Mouse (Mus musculus): Measurements from ENCODE around the gene Slc18a3. TPM values are rescaled to one million over a fixed set of nuclear protein-coding genes. Genes with fewer than 3 reads are reported as not detected.

Gene Slc18a3
- polyA plus RNA-seq (2014; fragmentation: Nextera tagmentation; extraction: Ambion mirVana): 0.12 and 0.15 TPM in 2 replicates

- DNase-seq (ENCODE audit: low spot score) (peak; percentile 59), ATAC-seq (replicated peaks; ENCODE audit: low FRiP score) (0 out of 2 replicates have a peak, but pooled peaks have one; percentile 44)
- Histone ChIP-seq H3K9me3 (ENCODE audit: control insufficient read depth, low read length) (no peaks in the 10 kb centered on the region), H3K27me3 (ENCODE audit: control insufficient read depth, insufficient read depth, low read length) (peaks cover 73% of the 10 kb centered on the region), H3K4me1 (replicated peaks; ENCODE audit: control insufficient read depth, insufficient read depth, low read length) (peaks cover 12% of the 10 kb centered on the region), H3K9ac (ENCODE audit: low read length) (peak within 1 kb of the TSS; percentile 27; the same call in 1 of the 2 replicates), H3K27ac (ENCODE audit: low read depth, low read length) (no peak within 1 kb of the TSS), H3K36me3 (ENCODE audit: control insufficient read depth, insufficient read depth, low read length) (no peaks in the 10 kb centered on the region), H3K4me2 (ENCODE audit: low read depth, low read length, severe bottlenecking) (peak within 1 kb of the TSS; percentile 57), H3K4me3 (ENCODE audit: low read depth, low read length) (peak within 1 kb of the TSS; percentile 32)
- WGBS: under 1% methylated on average over 58 of the region's 70 CpGs
Observed at GRCm38 (mm10) chr14:32464601-32465505, at the start of gene Slc18a3. TSS of gene Slc18a3 (minus strand) at chr14:32464850.

- peaks cover 6% of the 10 kb centered on the region for H3K4me1 ChIP-seq (replicated peaks; ENCODE audit: control insufficient read depth, insufficient read depth, low read length)
- peak within 1 kb of the TSS; percentile 67 for H3K9ac ChIP-seq (ENCODE audit: low read length)
- peak within 1 kb of the TSS; percentile 89 for H3K4me2 ChIP-seq (ENCODE audit: low read depth, low read length, severe bottlenecking)
- WGBS: under 1% methylated on average over 62 of the region's 62 CpGs
- ATAC-seq (replicated peaks; ENCODE audit: low FRiP score) (peak; percentile 96), DNase-seq (ENCODE audit: low spot score) (peak; percentile 97)
- H3K27me3 ChIP-seq (ENCODE audit: control insufficient read depth, insufficient read depth, low read length): no peaks in the 10 kb centered on the region
- H3K36me3 ChIP-seq (ENCODE audit: control insufficient read depth, insufficient read depth, low read length): no peaks in the 10 kb centered on the region; the same call in 1 of the 2 replicates
- no peaks in the 10 kb centered on the region for H3K9me3 ChIP-seq (ENCODE audit: control insufficient read depth, low read length)
- H3K4me3 ChIP-seq (ENCODE audit: low read depth, low read length): peak within 1 kb of the TSS; percentile 74
- H3K27ac ChIP-seq (ENCODE audit: low read depth, low read length): no peak within 1 kb of the TSS
Observed at GRCm38 (mm10) chr14:32513336-32514032, 48.8 kb upstream of the Slc18a3 start, which contains the start of gene Ercc6. TSS of gene Ercc6 (plus strand) at chr14:32513521.

- Histone ChIP-seq H3K4me1 (replicated peaks; ENCODE audit: control insufficient read depth, insufficient read depth, low read length) (peaks cover 6% of the 10 kb centered on the region), H3K4me3 (ENCODE audit: low read depth, low read length) (peak overlapping the region; percentile 74; the same call in 1 of the 2 replicates), H3K4me2 (ENCODE audit: low read depth, low read length, severe bottlenecking) (peak overlapping the region; percentile 89; the same call in 1 of the 2 replicates), H3K9me3 (ENCODE audit: control insufficient read depth, low read length) (no peaks in the 10 kb centered on the region), H3K27ac (ENCODE audit: low read depth, low read length) (no peak overlapping the region), H3K36me3 (ENCODE audit: control insufficient read depth, insufficient read depth, low read length) (no peaks in the 10 kb centered on the region; the same call in 1 of the 2 replicates), H3K9ac (ENCODE audit: low read length) (peak overlapping the region; percentile 67), H3K27me3 (ENCODE audit: control insufficient read depth, insufficient read depth, low read length) (no peaks in the 10 kb centered on the region)
- peak; percentile 55 for DNase-seq (ENCODE audit: low spot score)
- WGBS: 37% methylated on average over 9 of the region's 9 CpGs
- peak; percentile 53 for ATAC-seq (replicated peaks; ENCODE audit: low FRiP score)
Observed at GRCm38 (mm10) chr14:32512912-32513311, 48.3 kb upstream of the Slc18a3 start.

- H3K4me1 ChIP-seq (replicated peaks; ENCODE audit: control insufficient read depth, insufficient read depth, low read length): peaks cover 6% of the 10 kb centered on the region
- no peak overlapping the region for H3K9ac ChIP-seq (ENCODE audit: low read length)
- no peak for DNase-seq (ENCODE audit: low spot score)
- no peak overlapping the region for H3K4me2 ChIP-seq (ENCODE audit: low read depth, low read length, severe bottlenecking)
- no peak overlapping the region for H3K4me3 ChIP-seq (ENCODE audit: low read depth, low read length)
- H3K27ac ChIP-seq (ENCODE audit: low read depth, low read length): no peak overlapping the region
- no peak for ATAC-seq (replicated peaks; ENCODE audit: low FRiP score)
- no peaks in the 10 kb centered on the region for H3K27me3 ChIP-seq (ENCODE audit: control insufficient read depth, insufficient read depth, low read length)
- no peaks in the 10 kb centered on the region for H3K9me3 ChIP-seq (ENCODE audit: control insufficient read depth, low read length)
- WGBS: 90% methylated on average over 6 of the region's 6 CpGs
- H3K36me3 ChIP-seq (ENCODE audit: control insufficient read depth, insufficient read depth, low read length): no peaks in the 10 kb centered on the region
Observed at GRCm38 (mm10) chr14:32509443-32509961, 44.9 kb upstream of the Slc18a3 start.

- Histone ChIP-seq H3K4me3 (ENCODE audit: low read depth, low read length) (no peak overlapping the region), H3K36me3 (ENCODE audit: control insufficient read depth, insufficient read depth, low read length) (no peaks in the 10 kb centered on the region), H3K9me3 (ENCODE audit: control insufficient read depth, low read length) (no peaks in the 10 kb centered on the region), H3K27ac (ENCODE audit: low read depth, low read length) (no peak overlapping the region), H3K4me2 (ENCODE audit: low read depth, low read length, severe bottlenecking) (no peak overlapping the region), H3K9ac (ENCODE audit: low read length) (no peak overlapping the region), H3K4me1 (replicated peaks; ENCODE audit: control insufficient read depth, insufficient read depth, low read length) (peaks cover 2% of the 10 kb centered on the region; the same call in 1 of the 2 replicates), H3K27me3 (ENCODE audit: control insufficient read depth, insufficient read depth, low read length) (no peaks in the 10 kb centered on the region)
- 70% methylated on average over 10 of the region's 10 CpGs for WGBS
- DNase-seq (ENCODE audit: low spot score): peak; percentile 14
- no peak for ATAC-seq (replicated peaks; ENCODE audit: low FRiP score)
Observed at GRCm38 (mm10) chr14:32508105-32508835, 43.6 kb upstream of the Slc18a3 start.

GRCm38 (mm10) chr14:32507216-32507615, 42.6 kb upstream of the Slc18a3 start:
- Histone ChIP-seq H3K36me3 (ENCODE audit: control insufficient read depth, insufficient read depth, low read length) (no peaks in the 10 kb centered on the region), H3K9me3 (ENCODE audit: control insufficient read depth, low read length) (no peaks in the 10 kb centered on the region), H3K4me2 (ENCODE audit: low read depth, low read length, severe bottlenecking) (no peak overlapping the region), H3K4me3 (ENCODE audit: low read depth, low read length) (no peak overlapping the region), H3K4me1 (replicated peaks; ENCODE audit: control insufficient read depth, insufficient read depth, low read length) (no peaks in the 10 kb centered on the region), H3K27ac (ENCODE audit: low read depth, low read length) (no peak overlapping the region), H3K9ac (ENCODE audit: low read length) (no peak overlapping the region), H3K27me3 (ENCODE audit: control insufficient read depth, insufficient read depth, low read length) (no peaks in the 10 kb centered on the region)
- no peak for ATAC-seq (replicated peaks; ENCODE audit: low FRiP score)
- 93% methylated on average over 4 of the region's 4 CpGs for WGBS
- peak; percentile 1 for DNase-seq (ENCODE audit: low spot score)

GRCm38 (mm10) chr14:32506329-32506728, 41.7 kb upstream of the Slc18a3 start:
- H3K4me2 ChIP-seq (ENCODE audit: low read depth, low read length, severe bottlenecking): no peak overlapping the region
- ATAC-seq (replicated peaks; ENCODE audit: low FRiP score) (no peak), DNase-seq (ENCODE audit: low spot score) (peak; percentile 35)
- H3K4me3 ChIP-seq (ENCODE audit: low read depth, low read length): no peak overlapping the region
- H3K36me3 ChIP-seq (ENCODE audit: control insufficient read depth, insufficient read depth, low read length): no peaks in the 10 kb centered on the region
- 87% methylated on average over 10 of the region's 10 CpGs for WGBS
- H3K4me1 ChIP-seq (replicated peaks; ENCODE audit: control insufficient read depth, insufficient read depth, low read length): no peaks in the 10 kb centered on the region
- H3K9ac ChIP-seq (ENCODE audit: low read length): no peak overlapping the region
- H3K9me3 ChIP-seq (ENCODE audit: control insufficient read depth, low read length): no peaks in the 10 kb centered on the region
- no peaks in the 10 kb centered on the region for H3K27me3 ChIP-seq (ENCODE audit: control insufficient read depth, insufficient read depth, low read length)
- H3K27ac ChIP-seq (ENCODE audit: low read depth, low read length): no peak overlapping the region

GRCm38 (mm10) chr14:32503897-32504296, 39.2 kb upstream of the Slc18a3 start:
- H3K27ac ChIP-seq (ENCODE audit: low read depth, low read length): no peak overlapping the region
- no peaks in the 10 kb centered on the region for H3K4me1 ChIP-seq (replicated peaks; ENCODE audit: control insufficient read depth, insufficient read depth, low read length)
- no peak overlapping the region for H3K4me2 ChIP-seq (ENCODE audit: low read depth, low read length, severe bottlenecking)
- no peaks in the 10 kb centered on the region for H3K36me3 ChIP-seq (ENCODE audit: control insufficient read depth, insufficient read depth, low read length)
- WGBS: 93% methylated on average over 1 of the region's 1 CpGs
- no peaks in the 10 kb centered on the region for H3K27me3 ChIP-seq (ENCODE audit: control insufficient read depth, insufficient read depth, low read length)
- H3K9me3 ChIP-seq (ENCODE audit: control insufficient read depth, low read length): no peaks in the 10 kb centered on the region
- ATAC-seq (replicated peaks; ENCODE audit: low FRiP score) (no peak), DNase-seq (ENCODE audit: low spot score) (no peak)
- no peak overlapping the region for H3K9ac ChIP-seq (ENCODE audit: low read length)
- no peak overlapping the region for H3K4me3 ChIP-seq (ENCODE audit: low read depth, low read length)

Data from forebrain, embryonic 11.5 days (tissue).